ENCODE assay signal across 8 mouse cellular contexts in genomic region chr8:84066291-84066930, GRCm38 (mm10). TPM values are rescaled to one million over a fixed set of nuclear protein-coding genes. Genes with fewer than 3 reads are reported as not detected.
DNase-seq lines count a peak whose midpoint lies in the region; ATAC-seq and TF ChIP-seq lines count a peak whose summit lies in the region.

Gene Rfx1, plus strand, starts transcription at chr8:84066834.

- intact Hi-C loops in heart, adult 2 months (cut with DNase I), result loop anchor here (2.0 to 5.0 kb wide), 2 partner anchors 56 to 81 kb away; partner anchors contain the start of genes 4930432K21Rik and Cc2d1a

- peak within 1 kb of the TSS; percentile 98 for H3K27ac ChIP-seq in embryonic facial prominence, embryonic 14.5 days (replicated peaks; ENCODE audit: low read depth, low read length)
- peak within 1 kb of the TSS; percentile 97 for H3K27ac ChIP-seq in heart, adult 2 months
- peak within 1 kb of the TSS; percentile 94 for H3K27ac ChIP-seq in limb, embryonic 13.5 days
- peak within 1 kb of the TSS; percentile 97 for H3K27ac ChIP-seq in midbrain, embryonic 16.5 days (ENCODE audit: low read length)

- no peaks in the 10 kb centered on the region for H3K9me3 ChIP-seq in embryonic facial prominence, embryonic 14.5 days (ENCODE audit: control insufficient read depth, low read length)
- H3K9me3 ChIP-seq in limb, embryonic 13.5 days, result no peaks in the 10 kb centered on the region
- no peaks in the 10 kb centered on the region for H3K9me3 ChIP-seq in midbrain, embryonic 16.5 days (replicated peaks; ENCODE audit: control insufficient read depth, low read length, poor library complexity, severe bottlenecking)

- peak within 1 kb of the TSS; percentile 83 for H3K4me2 ChIP-seq in embryonic facial prominence, embryonic 14.5 days (ENCODE audit: low read depth, low read length)
- H3K4me2 ChIP-seq in limb, embryonic 13.5 days (replicated peaks), result peak within 1 kb of the TSS; percentile 82
- peak within 1 kb of the TSS; percentile 91 for H3K4me2 ChIP-seq in midbrain, embryonic 16.5 days (ENCODE audit: low read length)

- DNase-seq in 3T3-L1 (ENCODE audit: low read depth, low spot score), result peak; percentile 100
- peak; percentile 95 to 97 for DNase-seq in adrenal gland, postnatal 4 days (ENCODE audit: low spot score in 2 of 2)
- peak; percentile 100 for DNase-seq in embryonic facial prominence, embryonic 14.5 days (ENCODE audit: low spot score)
- DNase-seq in heart, adult 2 months, result peak; percentile 98 to 100
- peak; percentile 100 for DNase-seq in kidney, adult 8-10 months
- peak; percentile 95 to 98 for DNase-seq in spleen, postnatal 10 days (ENCODE audit: low spot score in 2 of 2)

- TF ChIP-seq EP300 in heart, adult 2 months (IDR thresholded peaks at IDR 0.05; ENCODE audit: insufficient read depth, low read depth, low read length), result peak; percentile 90

- no peaks in the 10 kb centered on the region for H3K36me3 ChIP-seq in embryonic facial prominence, embryonic 14.5 days (ENCODE audit: control insufficient read depth, insufficient read depth, low read length)
- no peaks in the 10 kb centered on the region for H3K36me3 ChIP-seq in heart, adult 2 months (ENCODE audit: control insufficient read depth, insufficient read depth, low read length)
- no peaks in the 10 kb centered on the region for H3K36me3 ChIP-seq in limb, embryonic 13.5 days
- H3K36me3 ChIP-seq in midbrain, embryonic 16.5 days (ENCODE audit: control insufficient read depth, insufficient read depth, low read length), result no peaks in the 10 kb centered on the region

- peak within 1 kb of the TSS; percentile 95 for H3K9ac ChIP-seq in embryonic facial prominence, embryonic 14.5 days (ENCODE audit: low read depth, low read length)
- peak within 1 kb of the TSS; percentile 77 for H3K9ac ChIP-seq in heart, adult 2 months (ENCODE audit: low read depth, low read length)
- peak within 1 kb of the TSS; percentile 82 for H3K9ac ChIP-seq in limb, embryonic 13.5 days
- H3K9ac ChIP-seq in midbrain, embryonic 16.5 days (ENCODE audit: low read depth, low read length), result peak within 1 kb of the TSS; percentile 91

- WGBS in embryonic facial prominence, embryonic 14.5 days, result under 1% methylated on average over 44 of the region's 51 CpGs
- under 1% methylated on average over 51 of the region's 51 CpGs for WGBS in heart, adult 2 months
- under 1% methylated on average over 50 of the region's 51 CpGs for WGBS in limb, embryonic 13.5 days
- under 1% methylated on average over 51 of the region's 51 CpGs for WGBS in midbrain, embryonic 16.5 days

- TF ChIP-seq POLR2A in heart, adult 2 months (IDR thresholded peaks at IDR 0.05; ENCODE audit: insufficient read depth, low read depth, low read length), result peak; percentile 94

- H3K27me3 ChIP-seq in embryonic facial prominence, embryonic 14.5 days (replicated peaks; ENCODE audit: control insufficient read depth, insufficient read depth, low read length), result no peaks in the 10 kb centered on the region
- no peaks in the 10 kb centered on the region for H3K27me3 ChIP-seq in heart, adult 2 months (ENCODE audit: control insufficient read depth, insufficient read depth, low read length)
- no peaks in the 10 kb centered on the region for H3K27me3 ChIP-seq in limb, embryonic 13.5 days
- H3K27me3 ChIP-seq in midbrain, embryonic 16.5 days (ENCODE audit: control insufficient read depth, insufficient read depth, low read depth, low read length), result no peaks in the 10 kb centered on the region

- TF ChIP-seq CTCF in heart, adult 2 months (IDR thresholded peaks at IDR 0.05), result no peak; the same call in 1 of the 2 replicates

- H3K79me2 ChIP-seq in heart, adult 2 months (replicated peaks; ENCODE audit: control insufficient read depth, insufficient read depth, low read length), result no peaks in the 10 kb centered on the region

- H3K4me3 ChIP-seq in embryonic facial prominence, embryonic 14.5 days (ENCODE audit: low read depth, low read length), result peak within 1 kb of the TSS; percentile 95
- peak within 1 kb of the TSS; percentile 82 for H3K4me3 ChIP-seq in heart, adult 2 months
- peak within 1 kb of the TSS; percentile 86 for H3K4me3 ChIP-seq in limb, embryonic 13.5 days
- H3K4me3 ChIP-seq in midbrain, embryonic 16.5 days (ENCODE audit: low read depth, low read length), result peak within 1 kb of the TSS; percentile 97

- peak; percentile 98 for ATAC-seq in embryonic facial prominence, embryonic 14.5 days (ENCODE audit: low read depth)
- ATAC-seq in limb, embryonic 13.5 days (ENCODE audit: low FRiP score, low read depth), result peak; percentile 98
- peak; percentile 98 for ATAC-seq in midbrain, embryonic 16.5 days

- peaks cover 7% of the 10 kb centered on the region for H3K4me1 ChIP-seq in embryonic facial prominence, embryonic 14.5 days (ENCODE audit: control insufficient read depth, insufficient read depth, low read length)
- H3K4me1 ChIP-seq in heart, adult 2 months (ENCODE audit: control insufficient read depth, insufficient read depth, low read length), result peaks cover 19% of the 10 kb centered on the region
- peaks cover 32% of the 10 kb centered on the region for H3K4me1 ChIP-seq in limb, embryonic 13.5 days
- H3K4me1 ChIP-seq in midbrain, embryonic 16.5 days (ENCODE audit: control insufficient read depth, insufficient read depth, low read length), result peaks cover 32% of the 10 kb centered on the region

RNA-seq across cellular contexts. Expression of gene Rfx1, which starts in this region (rescaled TPM):
- 10 to 100 TPM; 17.0 to 18.6 TPM for total RNA-seq in adrenal gland, postnatal 4 days (2021)
- polyA plus RNA-seq in embryonic facial prominence, embryonic 14.5 days (2014; fragmentation: Nextera tagmentation; extraction: Ambion mirVana), result 9.1 and 10.0 TPM in 2 replicates
- 1 to 10 TPM; 8.8 to 9.5 TPM for total RNA-seq in heart, adult 2 months (2021)
- 9.5 and 11.0 TPM in 2 replicates for polyA plus RNA-seq in heart, adult 2 months (2012; rRNA removed)
- polyA plus RNA-seq in limb, embryonic 13.5 days (2015; fragmentation: Nextera tagmentation; extraction: Ambion mirVana), result 9.5 and 10.1 TPM in 2 replicates
- 11.3 and 11.7 TPM in 2 replicates for polyA plus RNA-seq in midbrain, embryonic 16.5 days (2015; fragmentation: Nextera tagmentation; extraction: Ambion mirVana)

Comparison
In these comparisons a context has a peak if more than half of its experiments do, and no peak if none do; other contexts are left out.
1. Peak in every context shown above with its lines: DNase-seq, ATAC-seq, H3K4me3 ChIP-seq and H3K27ac ChIP-seq.